Mouse (Mus musculus) ES-E14 (cell line): ENCODE results near the gene Uba52.

ENCODE experiments used
- CHD2 ChIP-seq: IDR thresholded peaks from 2 replicates; pipeline ENCODE4 v1.6.1; 2014; ENCODE audit warnings: mild to moderate bottlenecking, low read depth, low read length, inconsistent platforms
- HCFC1 ChIP-seq: IDR thresholded peaks from 2 replicates; pipeline ENCODE4 v1.6.1; 2012; ENCODE audit warnings: low read length, inconsistent platforms, borderline replicate concordance; ENCODE audit not compliant: insufficient read depth
- MAFK ChIP-seq: IDR thresholded peaks from 2 replicates; pipeline ENCODE4 v1.6.1; 2014; ENCODE audit warnings: mild to moderate bottlenecking, low read depth, low read length, inconsistent platforms; ENCODE audit not compliant: insufficient read depth
- ZC3H11A ChIP-seq: IDR thresholded peaks from 2 replicates; pipeline ENCODE4 v1.6.1; 2012; ENCODE audit warnings: low read depth, mild to moderate bottlenecking, inconsistent platforms, low read length, borderline replicate concordance
- ZNF384 ChIP-seq: IDR thresholded peaks from 2 replicates; pipeline ENCODE4 v1.6.1; 2012; ENCODE audit warnings: low read depth, low read length, inconsistent platforms

GRCm38 (mm10) chr8:70495771-70496062 is 14.9 kb downstream of the Uba52 start:
- TF ChIP-seq MAFK (no peak), ZNF384 (no peak), CHD2 (no peak), HCFC1 (no peak), ZC3H11A (no peak)
